Mouse (Mus musculus) telencephalon, adult 2 months (tissue): ENCODE results near the gene Psmd2.
A peak's percentile ranks its signal among the peaks of the same experiment; 100 is the strongest.

Experiments used
- DNase-seq: peaks from one replicate; pipeline ENCODE4 v3.0.0-alpha.2; 2011; ENCODE audit warnings: low read depth, low spot score

Psmd2 gene

GRCm38 (mm10) chr16:20651076-20651946 is at the start of gene Psmd2:
Gene Psmd2, plus strand, starts transcription at chr16:20651652.
- DNase-seq = peak; percentile 91

GRCm38 (mm10) chr16:20604705-20605104 is 46.7 kb upstream of the Psmd2 start:
- no peak for DNase-seq

- DNase-seq = peak; percentile 79
Observed at GRCm38 (mm10) chr16:20610501-20611356, 40.7 kb upstream of the Psmd2 start.

- peak; percentile 88 for DNase-seq
Observed at GRCm38 (mm10) chr16:20611357-20612227, 39.9 kb upstream of the Psmd2 start, which contains the start of the genes Eef1akmt4, Gm49333 and Alg3. Gene Eef1akmt4, plus strand, starts transcription at chr16:20611593. Gene Gm49333, plus strand, starts transcription at chr16:20611610. Gene Alg3, minus strand, starts transcription at chr16:20611735.

GRCm38 (mm10) chr16:20619541-20620398 is 31.7 kb upstream of the Psmd2 start:
- DNase-seq = no peak

- no peak for DNase-seq
Observed at GRCm38 (mm10) chr16:20620399-20620735, 31.1 kb upstream of the Psmd2 start.

- DNase-seq = no peak
Observed at GRCm38 (mm10) chr16:20620751-20621190, 30.7 kb upstream of the Psmd2 start.

- DNase-seq = no peak
Observed at GRCm38 (mm10) chr16:20621191-20621990, 30.1 kb upstream of the Psmd2 start, which contains the start of gene Camk2n2. Gene Camk2n2, minus strand, starts transcription at chr16:20621287.

- DNase-seq = no peak
Observed at GRCm38 (mm10) chr16:20621991-20622685, 29.3 kb upstream of the Psmd2 start.

- DNase-seq = no peak
Observed at GRCm38 (mm10) chr16:20623211-20623610, 28.2 kb upstream of the Psmd2 start.

- DNase-seq = peak; percentile 84
Observed at GRCm38 (mm10) chr16:20628871-20629391, 22.5 kb upstream of the Psmd2 start.

GRCm38 (mm10) chr16:20629731-20630634 is 21.5 kb upstream of the Psmd2 start, which contains the start of gene Ece2:
Gene Ece2, plus strand, starts transcription at chr16:20629828.
- DNase-seq = no peak

- no peak for DNase-seq
Observed at GRCm38 (mm10) chr16:20637410-20637809, 14.0 kb upstream of the Psmd2 start.

GRCm38 (mm10) chr16:20638367-20638766 is 13.1 kb upstream of the Psmd2 start:
- DNase-seq = peak; percentile 51

- DNase-seq = no peak
Observed at GRCm38 (mm10) chr16:20642161-20642560, 9.3 kb upstream of the Psmd2 start.

GRCm38 (mm10) chr16:20643911-20644310 is 7.5 kb upstream of the Psmd2 start:
- DNase-seq = no peak

- DNase-seq = no peak
Observed at GRCm38 (mm10) chr16:20651947-20652310, 477 bp downstream of the Psmd2 start.
